Mouse (Mus musculus) right cerebral cortex, adult 2 months (tissue): Measurements from ENCODE around the gene Vdac2.

ENCODE experiments used
- DNase-seq, 2 experiments: peaks; one replicate each; pipeline ENCODE4 v3.0.0; 2021 to 2022; ENCODE audit warnings: low spot score in 2 of 2

Gene Vdac2

GRCm38 (mm10) chr14:21817453-21817852 lies 7.6 kb upstream of the Vdac2 start:
- no peak for DNase-seq

GRCm38 (mm10) chr14:21820880-21821505 lies 4.0 kb upstream of the Vdac2 start:
- no peak for DNase-seq

DNA sequence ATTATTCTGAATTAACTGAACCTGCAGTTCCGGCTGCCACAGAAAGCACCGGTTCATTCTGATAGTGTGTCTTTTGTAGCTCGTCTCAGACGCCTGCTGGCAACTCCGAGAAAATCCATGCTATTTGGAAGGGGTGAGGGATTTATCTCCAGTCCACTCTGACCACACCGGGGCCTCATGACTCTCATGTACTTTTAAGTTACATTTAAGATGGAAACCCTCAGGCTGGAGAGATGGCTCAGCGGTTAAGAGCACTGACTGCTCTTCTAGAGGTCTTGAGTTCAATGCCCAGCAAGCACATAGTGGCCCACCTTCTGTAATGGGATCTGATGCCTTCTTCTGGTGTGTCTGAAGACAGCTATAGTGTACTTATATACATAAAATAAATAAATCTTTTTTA lies 2.7 kb upstream of the Vdac2 start:
- no peak for DNase-seq

- peak; percentile 69 to 76 for DNase-seq
Measured at GRCm38 (mm10) chr14:21822795-21823374, 2.2 kb upstream of the Vdac2 start.

DNA sequence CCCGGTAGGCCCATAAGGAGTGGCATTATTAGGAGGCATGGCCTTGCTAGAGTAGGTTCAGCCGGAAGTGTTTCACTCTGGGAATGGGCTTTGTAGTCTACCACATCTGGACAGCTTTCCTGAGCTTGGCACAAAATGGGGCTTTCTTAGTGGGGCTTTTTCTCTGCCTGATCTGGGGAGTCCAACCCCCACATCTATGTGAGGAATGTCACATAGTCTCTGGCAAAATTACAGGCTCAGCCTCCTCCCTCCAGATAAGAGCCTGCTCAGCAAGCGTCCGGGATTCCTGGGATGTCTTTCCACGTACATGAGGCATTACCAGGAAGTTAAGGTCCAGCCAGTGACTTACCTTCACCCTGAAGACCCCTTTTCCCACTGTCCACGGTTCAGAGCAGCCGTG lies 1.1 kb upstream of the Vdac2 start:
- no peak for DNase-seq

- no peak for DNase-seq
Measured at GRCm38 (mm10) chr14:21825786-21826491, 901 bp downstream of the Vdac2 start.

DNA sequence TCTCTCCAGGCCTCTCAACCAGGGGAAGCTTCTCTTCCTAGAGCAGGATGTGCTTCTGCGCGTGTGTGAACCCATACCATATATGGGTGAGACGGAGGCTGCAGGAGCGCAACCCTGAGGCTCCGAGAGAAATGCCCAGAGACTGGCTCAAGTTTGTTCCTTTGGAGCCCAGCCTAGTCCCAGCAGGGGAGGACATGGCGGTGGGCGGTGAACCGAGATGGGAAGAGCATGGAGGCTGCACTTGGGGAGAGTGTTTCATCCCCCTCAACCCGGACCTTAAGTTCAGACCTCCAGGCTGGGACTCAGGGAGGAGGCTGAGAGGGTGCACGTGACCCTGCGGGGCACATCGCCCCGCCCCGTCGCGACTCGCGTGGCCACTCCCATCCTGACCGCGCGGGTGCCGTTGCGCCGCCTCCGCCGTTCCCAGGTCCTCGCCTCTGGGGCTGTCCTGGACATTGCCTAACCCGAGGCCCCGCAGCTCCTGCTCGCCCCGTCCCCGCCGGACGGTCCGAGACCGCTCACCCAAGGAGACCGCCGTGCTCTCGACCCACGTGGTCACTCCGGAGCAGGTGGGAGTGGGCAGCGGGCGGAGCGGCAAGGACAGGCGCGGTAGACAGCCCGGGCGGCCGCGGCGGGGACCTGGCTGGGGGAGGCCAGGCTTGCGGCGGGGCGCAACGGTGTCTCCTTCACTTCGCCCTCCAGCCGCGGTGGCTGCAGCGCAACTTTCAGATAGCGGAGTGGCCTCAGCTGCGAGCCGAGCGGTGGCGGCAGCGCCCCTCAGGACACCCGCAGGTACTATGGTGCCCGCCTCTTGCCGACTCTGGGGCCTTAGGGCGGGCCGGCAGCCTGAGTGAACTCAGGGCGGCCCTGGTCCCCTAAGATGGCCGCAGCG lies 6.1 kb downstream of the Vdac2 start:
- DNase-seq = peak; percentile 95 to 97

DNA sequence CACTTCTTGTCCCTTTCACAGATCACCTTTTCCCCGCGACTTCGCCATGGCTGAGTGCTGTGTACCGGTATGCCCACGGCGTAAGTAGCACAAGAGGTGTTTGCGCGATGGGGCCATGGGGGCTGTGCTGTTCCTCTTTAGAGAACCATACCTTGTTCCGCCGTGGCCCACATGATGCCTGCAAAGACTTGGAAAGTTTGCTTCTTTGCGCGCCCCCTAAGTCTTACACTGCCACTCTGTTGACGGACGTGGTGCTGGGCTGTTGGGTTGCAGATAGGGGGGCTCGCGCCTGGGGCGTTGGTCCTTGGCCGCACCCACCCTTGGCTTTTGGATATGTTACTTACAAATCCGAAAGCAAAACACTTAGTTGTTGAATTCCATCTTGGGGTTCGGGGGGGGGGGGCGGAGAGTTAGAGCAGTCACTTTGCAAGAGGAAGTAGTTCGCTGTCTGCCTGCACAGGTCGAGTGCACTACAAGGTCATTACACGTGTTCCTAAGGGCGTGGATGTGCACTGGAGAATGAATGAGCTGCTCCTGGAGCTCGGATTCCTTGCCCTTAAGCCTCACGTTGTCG lies 6.9 kb downstream of the Vdac2 start:
- no peak for DNase-seq

GRCm38 (mm10) chr14:21838336-21839017 lies 13.4 kb downstream of the Vdac2 start:
- no peak for DNase-seq

GRCm38 (mm10) chr14:21841819-21842592 lies 17.0 kb downstream of the Vdac2 start:
- no peak for DNase-seq

- DNase-seq = no peak
Measured at GRCm38 (mm10) chr14:21843263-21843662, 18.2 kb downstream of the Vdac2 start.

DNA sequence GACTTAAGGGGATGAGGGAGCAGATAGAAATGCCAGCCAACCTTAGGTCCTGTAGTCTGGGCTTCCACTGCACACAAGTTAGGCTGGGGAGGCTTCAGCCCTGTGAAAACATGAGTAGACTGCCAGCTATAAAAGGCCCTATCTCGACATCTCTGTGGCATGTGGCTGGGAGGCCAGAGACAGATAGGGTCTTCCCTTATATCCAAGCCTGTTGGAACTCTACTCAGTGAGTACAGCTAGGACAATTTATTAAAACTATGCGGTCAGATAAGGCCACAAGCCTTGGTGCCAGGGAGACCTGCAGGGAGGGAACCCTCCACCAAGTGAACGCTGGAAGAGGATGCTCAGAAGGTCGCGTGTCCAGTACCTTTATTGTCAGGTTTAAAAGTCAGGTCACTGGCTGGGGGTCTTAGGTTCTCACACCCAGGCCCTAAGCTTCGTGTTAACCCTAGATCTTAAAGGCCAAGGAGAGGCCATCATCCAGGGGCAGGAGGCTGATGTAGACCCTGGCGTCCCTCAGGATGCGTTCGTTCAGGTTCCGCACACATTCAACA lies 21.9 kb downstream of the Vdac2 start:
- DNase-seq = no peak

DNA sequence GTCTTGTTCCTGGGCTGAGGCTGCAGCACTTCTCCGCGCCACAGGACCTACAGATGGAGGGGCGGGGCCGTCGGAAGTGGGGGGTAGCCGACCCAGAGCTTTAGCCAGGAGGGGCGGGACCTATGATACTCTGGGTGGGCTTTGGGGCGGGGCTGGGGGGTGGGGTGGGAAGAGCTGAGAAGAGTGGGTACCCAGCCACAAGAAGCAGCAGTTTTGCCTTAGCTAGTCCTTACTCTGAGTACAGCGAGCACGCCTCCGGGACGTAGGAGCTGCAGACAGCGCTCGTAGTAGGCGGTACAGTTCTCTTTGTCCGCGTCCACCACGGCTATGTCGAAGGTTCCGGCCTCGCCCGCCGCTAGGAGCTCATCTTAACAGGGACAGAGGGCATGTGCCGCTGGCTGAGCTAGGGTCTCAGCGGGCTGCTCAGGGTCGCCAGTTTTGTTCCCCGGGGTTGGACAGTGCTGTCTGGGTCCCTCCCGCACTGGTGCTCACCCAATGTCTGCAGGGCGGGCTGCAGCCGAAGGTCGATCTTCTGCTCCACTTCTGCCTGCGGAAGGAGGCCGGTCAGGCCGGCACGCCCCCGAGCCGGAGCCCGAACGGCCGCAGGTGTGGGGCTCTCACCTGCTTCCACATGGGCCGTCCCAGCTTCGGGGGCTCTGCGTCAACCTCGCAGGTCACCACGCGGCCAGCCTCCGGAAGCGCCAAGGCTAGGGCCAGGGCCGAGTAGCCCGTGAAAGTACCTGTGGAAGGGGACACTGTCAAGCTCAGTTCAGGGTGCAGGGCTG lies 22.5 kb downstream of the Vdac2 start:
- peak; percentile 57 to 60 for DNase-seq

DNA sequence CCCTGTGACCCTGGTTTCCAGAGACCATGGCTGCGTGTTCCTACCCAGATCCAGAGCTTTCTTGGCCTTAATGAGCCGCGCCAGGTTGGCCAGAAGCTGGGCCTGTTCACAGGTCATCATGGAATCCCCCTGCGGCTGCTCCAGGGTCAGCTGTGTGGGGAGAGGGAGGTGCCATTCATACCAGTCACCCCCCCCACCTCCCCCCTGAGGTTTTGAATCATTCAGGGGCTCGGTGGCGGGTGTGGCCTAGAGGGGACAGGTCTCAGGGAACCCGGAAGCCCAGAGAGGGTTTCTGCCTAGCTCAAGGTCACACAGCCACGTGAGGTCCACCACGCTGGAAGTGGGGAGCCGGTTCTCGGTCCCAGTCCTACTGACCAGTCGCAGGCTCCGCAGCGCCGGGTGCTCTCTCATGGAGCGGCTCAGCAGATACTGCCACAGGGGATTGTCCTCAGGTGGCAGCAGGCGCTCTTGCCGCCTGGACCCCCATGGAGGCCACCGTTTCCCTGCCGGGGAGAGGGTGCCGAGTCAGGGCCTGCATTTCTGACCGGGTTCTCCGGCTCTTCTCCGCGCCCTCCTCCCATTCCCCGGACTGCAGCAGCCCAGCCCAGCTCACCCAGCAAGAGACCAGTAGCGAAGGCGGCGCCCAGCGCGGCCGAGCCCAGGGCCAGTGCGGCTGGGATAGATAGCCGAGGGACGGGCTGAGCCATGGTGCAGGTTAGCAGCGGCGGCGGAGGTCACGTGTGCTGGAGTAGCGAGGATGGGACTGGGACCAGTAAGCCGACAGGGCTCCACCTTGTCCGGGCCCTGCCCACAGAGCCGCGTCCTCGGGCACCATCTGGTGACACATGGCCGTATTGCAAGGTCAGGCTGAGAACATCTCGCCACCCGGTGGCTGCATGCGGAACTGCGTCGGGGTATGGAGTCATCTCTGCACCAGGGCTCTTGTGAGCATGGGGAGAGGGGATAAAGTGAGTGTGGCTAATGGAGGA lies 23.4 kb downstream of the Vdac2 start, which contains the start of gene Comtd1:
Gene Comtd1 (minus strand): TSS at position 812 of the 989 bp plus-strand sequence.
- DNase-seq = peak; percentile 97 to 98

DNA sequence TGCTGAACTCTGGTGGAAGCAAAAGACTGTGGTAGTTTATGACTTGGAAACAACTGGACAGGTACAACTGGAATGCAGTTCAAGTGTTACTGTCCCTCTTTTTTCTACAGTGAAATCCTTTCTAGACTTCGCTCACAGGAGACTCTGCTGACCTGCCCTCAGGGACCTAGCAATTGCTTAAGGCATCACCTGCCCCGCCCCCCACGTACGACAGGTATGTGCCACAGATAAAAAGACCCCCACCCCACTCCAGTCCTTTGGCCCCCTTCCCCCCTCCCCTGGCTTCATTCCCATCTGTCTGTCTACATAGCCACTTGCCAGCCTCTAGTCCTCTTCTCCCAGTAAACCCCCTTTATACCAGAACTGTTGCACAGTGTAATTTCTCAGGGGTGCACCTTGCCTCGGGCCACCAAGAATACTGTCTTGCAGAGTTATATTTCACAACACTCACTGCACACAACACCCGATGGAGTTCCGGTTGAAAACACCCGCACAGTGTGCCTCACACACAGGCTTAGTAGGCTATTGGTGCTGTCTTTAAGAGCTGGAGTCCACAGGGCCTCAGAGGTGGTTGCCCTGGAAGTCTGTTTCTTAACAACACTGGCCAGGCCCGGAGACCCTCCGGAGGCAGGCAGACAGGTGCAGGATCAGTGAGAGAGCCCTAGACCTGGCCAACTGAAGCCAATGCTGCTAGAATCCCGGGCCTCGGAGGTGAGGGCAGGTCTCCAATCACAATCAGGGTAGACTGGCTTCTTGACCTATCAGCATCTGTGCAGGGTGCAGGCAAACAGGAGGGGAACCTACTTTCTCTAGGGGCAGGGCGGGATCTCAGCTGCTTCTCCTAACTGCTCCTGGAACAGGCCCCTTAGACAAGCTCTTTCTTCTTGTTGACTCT lies 24.7 kb downstream of the Vdac2 start:
- no peak for DNase-seq

DNA sequence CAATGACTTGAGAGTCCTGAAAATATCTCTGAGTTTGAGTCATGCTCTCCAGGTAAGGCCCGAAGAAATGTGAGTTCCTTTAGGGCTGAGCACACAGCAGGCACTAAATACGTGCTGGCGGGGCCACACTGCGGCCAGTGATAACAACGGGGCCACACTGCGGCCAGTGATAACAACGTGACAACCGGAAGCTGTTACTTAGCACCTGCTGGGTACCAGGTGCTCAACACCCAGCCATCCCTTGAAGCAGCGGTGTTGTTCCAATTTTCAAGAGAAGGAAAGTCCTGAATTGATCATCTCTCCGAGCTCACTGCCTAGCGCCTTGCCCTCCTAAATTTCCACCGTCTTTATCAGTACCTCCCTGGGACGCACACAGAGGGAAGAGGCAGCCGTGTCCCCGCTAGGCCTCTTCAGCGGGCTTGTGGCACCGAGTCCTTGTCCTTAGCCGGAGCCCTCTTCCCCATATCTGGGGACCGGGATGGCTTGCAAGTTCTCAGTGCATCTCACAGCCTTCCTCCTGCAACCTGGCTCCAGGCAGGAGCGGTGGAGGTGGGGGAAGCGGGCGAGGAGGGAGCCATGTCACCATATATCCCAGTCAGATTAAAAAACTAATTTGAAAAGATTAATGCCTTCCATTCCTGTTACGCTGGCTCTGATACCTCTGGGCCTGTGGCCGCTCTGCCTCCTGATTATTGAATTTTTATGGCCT lies 25.5 kb downstream of the Vdac2 start:
- no peak for DNase-seq
